Mouse (Mus musculus): ENCODE measurements around the gene Trappc12. TPM values are rescaled to one million over a fixed set of nuclear protein-coding genes. Genes with fewer than 3 reads are reported as not detected.

The Trappc12 gene
- polyA plus RNA-seq, 1 experiment from 2014 or later = 40.0 TPM

DNA sequence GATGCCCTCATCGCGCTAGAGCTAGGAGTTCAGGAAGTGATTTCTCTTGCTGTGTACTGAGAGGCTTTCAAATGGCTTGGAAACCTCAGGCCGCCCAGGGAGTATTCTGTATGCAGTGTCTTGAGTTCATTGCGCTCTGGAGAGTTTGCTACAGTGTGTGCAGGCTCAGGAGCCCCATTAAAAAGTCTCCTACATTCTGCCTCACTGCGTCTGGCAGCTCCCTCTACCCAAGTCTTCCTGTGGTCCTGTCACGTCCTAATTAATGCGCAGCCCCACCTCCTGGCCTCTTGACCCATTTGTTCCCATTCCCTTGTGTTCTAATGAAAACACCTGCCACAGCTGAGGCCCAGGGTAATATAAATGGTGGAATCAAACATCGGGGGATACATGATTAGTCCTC lies 34.6 kb upstream of the Trappc12 start:
- WGBS = 28% methylated on average over 8 of the region's 8 CpGs
- DNase-seq (ENCODE audit: low spot score) (no peak), ATAC-seq (replicated peaks; ENCODE audit: low FRiP score) (peak; percentile 30; the same call in 1 of the 2 replicates)
- Histone ChIP-seq H3K4me1 (replicated peaks; ENCODE audit: control insufficient read depth, insufficient read depth, low read length) (peaks cover 18% of the 10 kb centered on the region; the same call in 1 of the 2 replicates), H3K27ac (ENCODE audit: low read depth, low read length) (no peak overlapping the region), H3K4me3 (ENCODE audit: low read depth, low read length) (no peak overlapping the region), H3K27me3 (ENCODE audit: control insufficient read depth, insufficient read depth, low read length) (no peaks in the 10 kb centered on the region; the same call in 1 of the 2 replicates), H3K9ac (ENCODE audit: low read length) (peak overlapping the region; percentile 6; the same call in 1 of the 2 replicates), H3K9me3 (ENCODE audit: control insufficient read depth, low read length) (no peaks in the 10 kb centered on the region), H3K36me3 (ENCODE audit: control insufficient read depth, insufficient read depth, low read length) (no peaks in the 10 kb centered on the region), H3K4me2 (ENCODE audit: low read depth, low read length, severe bottlenecking) (no peak overlapping the region)

- no peak overlapping the region for H3K27ac ChIP-seq (ENCODE audit: low read depth, low read length)
Measured at GRCm38 (mm10) chr12:28784355-28784754, 34.1 kb upstream of the Trappc12 start.

DNA sequence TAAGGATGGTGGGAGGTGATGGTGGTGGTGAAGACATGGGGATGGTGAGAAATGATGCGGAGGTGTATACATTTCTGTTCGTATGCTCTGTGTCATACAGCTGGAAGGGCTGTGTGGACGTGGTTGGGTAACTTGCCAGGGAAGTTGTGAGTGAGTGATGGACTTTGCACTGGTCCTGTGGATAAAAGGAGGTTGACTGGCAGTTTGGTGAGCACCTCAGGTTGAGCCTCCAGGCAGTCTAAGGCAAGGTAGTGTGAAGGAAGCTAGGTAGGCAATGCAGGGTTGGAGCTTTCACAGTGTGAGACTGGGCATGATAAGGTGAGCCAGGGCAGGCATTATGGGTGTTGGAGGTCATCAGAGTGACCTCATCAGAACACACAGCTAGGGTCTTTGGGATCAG lies 32.4 kb upstream of the Trappc12 start:
- Histone ChIP-seq H3K36me3 (ENCODE audit: control insufficient read depth, insufficient read depth, low read length) (no peaks in the 10 kb centered on the region), H3K9ac (ENCODE audit: low read length) (no peak overlapping the region), H3K4me1 (replicated peaks; ENCODE audit: control insufficient read depth, insufficient read depth, low read length) (peaks cover 18% of the 10 kb centered on the region; the same call in 1 of the 2 replicates), H3K9me3 (ENCODE audit: control insufficient read depth, low read length) (no peaks in the 10 kb centered on the region), H3K27me3 (ENCODE audit: control insufficient read depth, insufficient read depth, low read length) (no peaks in the 10 kb centered on the region; the same call in 1 of the 2 replicates), H3K27ac (ENCODE audit: low read depth, low read length) (no peak overlapping the region), H3K4me2 (ENCODE audit: low read depth, low read length, severe bottlenecking) (no peak overlapping the region), H3K4me3 (ENCODE audit: low read depth, low read length) (no peak overlapping the region)
- ATAC-seq (replicated peaks; ENCODE audit: low FRiP score) (no peak), DNase-seq (ENCODE audit: low spot score) (no peak)
- 93% methylated on average over 3 of the region's 3 CpGs for WGBS

More at GRCm38 (mm10) chr12:28784355-28784754, 34.1 kb upstream of the Trappc12 start:
- 0 out of 2 replicates have a peak, but pooled peaks have one; percentile 46 for ATAC-seq (replicated peaks; ENCODE audit: low FRiP score)
- H3K4me1 ChIP-seq (replicated peaks; ENCODE audit: control insufficient read depth, insufficient read depth, low read length) = peaks cover 18% of the 10 kb centered on the region; the same call in 1 of the 2 replicates
- DNase-seq (ENCODE audit: low spot score) = no peak
- no peak overlapping the region for H3K4me3 ChIP-seq (ENCODE audit: low read depth, low read length)
- 31% methylated on average over 4 of the region's 4 CpGs for WGBS
- H3K27me3 ChIP-seq (ENCODE audit: control insufficient read depth, insufficient read depth, low read length) = no peaks in the 10 kb centered on the region; the same call in 1 of the 2 replicates
- no peaks in the 10 kb centered on the region for H3K9me3 ChIP-seq (ENCODE audit: control insufficient read depth, low read length)
- H3K36me3 ChIP-seq (ENCODE audit: control insufficient read depth, insufficient read depth, low read length) = no peaks in the 10 kb centered on the region
- no peak overlapping the region; the same call in 1 of the 2 replicates for H3K9ac ChIP-seq (ENCODE audit: low read length)
- no peak overlapping the region for H3K4me2 ChIP-seq (ENCODE audit: low read depth, low read length, severe bottlenecking)

DNA sequence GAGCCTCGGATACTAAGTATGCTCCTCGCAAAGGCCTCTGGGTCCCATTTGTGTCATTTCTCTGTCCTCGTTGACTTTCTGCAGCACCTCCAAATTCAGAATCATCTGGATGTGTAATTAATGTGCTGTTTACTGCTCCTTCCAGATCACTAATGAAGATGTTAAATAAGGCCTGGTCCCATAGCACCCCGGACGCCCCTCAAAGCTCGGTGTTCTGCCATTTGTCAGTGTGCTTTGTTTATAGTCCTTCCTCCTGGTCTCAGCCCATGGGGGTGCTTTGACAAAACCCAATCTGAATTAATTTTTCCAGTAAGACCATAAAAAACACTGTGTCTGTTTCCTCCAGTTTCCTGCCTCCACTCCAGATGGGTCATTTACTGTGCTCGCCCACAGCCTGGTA lies 29.9 kb upstream of the Trappc12 start:
- Histone ChIP-seq H3K4me1 (replicated peaks; ENCODE audit: control insufficient read depth, insufficient read depth, low read length) (peaks cover 12% of the 10 kb centered on the region; the same call in 1 of the 2 replicates), H3K36me3 (ENCODE audit: control insufficient read depth, insufficient read depth, low read length) (no peaks in the 10 kb centered on the region), H3K9ac (ENCODE audit: low read length) (no peak overlapping the region), H3K4me3 (ENCODE audit: low read depth, low read length) (no peak overlapping the region), H3K4me2 (ENCODE audit: low read depth, low read length, severe bottlenecking) (no peak overlapping the region), H3K27me3 (ENCODE audit: control insufficient read depth, insufficient read depth, low read length) (no peaks in the 10 kb centered on the region), H3K27ac (ENCODE audit: low read depth, low read length) (no peak overlapping the region), H3K9me3 (ENCODE audit: control insufficient read depth, low read length) (no peaks in the 10 kb centered on the region)
- WGBS = 90% methylated on average over 7 of the region's 7 CpGs
- DNase-seq (ENCODE audit: low spot score) = no peak
- ATAC-seq (replicated peaks; ENCODE audit: low FRiP score) = no peak

DNA sequence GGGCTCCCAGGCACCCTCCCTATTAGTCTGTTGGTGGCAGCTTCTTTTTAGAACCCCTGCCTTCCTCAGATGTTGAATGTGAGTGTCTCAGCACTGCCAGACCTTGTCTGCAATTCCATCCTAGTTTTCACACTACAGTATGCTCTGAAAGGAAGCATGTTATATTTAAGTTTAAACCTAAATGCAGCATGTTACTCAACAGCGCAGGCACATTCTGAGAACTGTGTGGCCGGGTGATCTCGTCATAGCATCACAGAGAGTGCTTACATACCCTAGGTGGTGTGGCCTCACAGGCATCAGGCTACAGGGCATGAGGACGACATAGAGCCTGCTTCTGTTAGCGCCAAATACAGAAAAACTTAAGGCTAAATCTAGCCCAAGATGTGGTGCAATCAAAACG lies 25.4 kb upstream of the Trappc12 start:
- DNase-seq (ENCODE audit: low spot score) = no peak
- no peaks in the 10 kb centered on the region for H3K27me3 ChIP-seq (ENCODE audit: control insufficient read depth, insufficient read depth, low read length)

DNA sequence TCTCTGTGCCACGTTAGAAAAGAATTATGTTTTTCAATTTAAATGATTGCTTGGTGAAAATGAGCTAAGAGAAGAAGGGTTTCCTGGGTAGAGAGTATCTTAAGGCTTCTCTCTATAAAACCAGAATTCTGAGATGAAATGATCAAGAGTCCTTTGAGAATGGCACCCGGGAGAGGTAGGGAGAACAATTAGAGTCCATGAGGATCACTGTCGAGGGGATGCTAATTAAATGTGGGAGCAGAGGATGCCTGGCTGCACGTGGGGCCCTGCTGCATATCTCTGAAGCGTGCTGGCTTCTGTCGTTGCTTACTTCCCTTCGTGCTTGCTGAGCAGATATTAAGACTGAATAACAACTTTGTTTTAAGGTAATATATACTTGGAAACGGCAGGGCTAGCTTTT lies 24.8 kb upstream of the Trappc12 start:
- WGBS = 42% methylated on average over 8 of the region's 8 CpGs
- H3K9ac ChIP-seq (ENCODE audit: low read length) = no peak overlapping the region
- H3K4me3 ChIP-seq (ENCODE audit: low read depth, low read length) = no peak overlapping the region
- no peak overlapping the region for H3K4me2 ChIP-seq (ENCODE audit: low read depth, low read length, severe bottlenecking)
- no peak for ATAC-seq (replicated peaks; ENCODE audit: low FRiP score)
- DNase-seq (ENCODE audit: low spot score) = no peak
- H3K27ac ChIP-seq (ENCODE audit: low read depth, low read length) = no peak overlapping the region
- no peaks in the 10 kb centered on the region for H3K4me1 ChIP-seq (replicated peaks; ENCODE audit: control insufficient read depth, insufficient read depth, low read length)
- H3K36me3 ChIP-seq (ENCODE audit: control insufficient read depth, insufficient read depth, low read length) = no peaks in the 10 kb centered on the region; the same call in 1 of the 2 replicates
- H3K27me3 ChIP-seq (ENCODE audit: control insufficient read depth, insufficient read depth, low read length) = no peaks in the 10 kb centered on the region
- H3K9me3 ChIP-seq (ENCODE audit: control insufficient read depth, low read length) = no peaks in the 10 kb centered on the region

More for the DNA sequence above, 25.4 kb upstream of the Trappc12 start:
- Histone ChIP-seq H3K36me3 (ENCODE audit: control insufficient read depth, insufficient read depth, low read length) (no peaks in the 10 kb centered on the region), H3K4me1 (replicated peaks; ENCODE audit: control insufficient read depth, insufficient read depth, low read length) (no peaks in the 10 kb centered on the region), H3K4me2 (ENCODE audit: low read depth, low read length, severe bottlenecking) (no peak overlapping the region), H3K9me3 (ENCODE audit: control insufficient read depth, low read length) (no peaks in the 10 kb centered on the region), H3K27ac (ENCODE audit: low read depth, low read length) (no peak overlapping the region), H3K9ac (ENCODE audit: low read length) (no peak overlapping the region), H3K4me3 (ENCODE audit: low read depth, low read length) (no peak overlapping the region)
- 85% methylated on average over 6 of the region's 6 CpGs for WGBS
- no peak for ATAC-seq (replicated peaks; ENCODE audit: low FRiP score)

GRCm38 (mm10) chr12:28773815-28774214 lies 23.5 kb upstream of the Trappc12 start:
- no peak overlapping the region for H3K9ac ChIP-seq (ENCODE audit: low read length)
- WGBS = 86% methylated on average over 3 of the region's 3 CpGs
- no peaks in the 10 kb centered on the region for H3K4me1 ChIP-seq (replicated peaks; ENCODE audit: control insufficient read depth, insufficient read depth, low read length)
- no peak overlapping the region for H3K4me3 ChIP-seq (ENCODE audit: low read depth, low read length)
- no peaks in the 10 kb centered on the region for H3K9me3 ChIP-seq (ENCODE audit: control insufficient read depth, low read length)
- H3K27ac ChIP-seq (ENCODE audit: low read depth, low read length) = no peak overlapping the region
- no peak overlapping the region for H3K4me2 ChIP-seq (ENCODE audit: low read depth, low read length, severe bottlenecking)
- DNase-seq (ENCODE audit: low spot score) = no peak
- H3K36me3 ChIP-seq (ENCODE audit: control insufficient read depth, insufficient read depth, low read length) = no peaks in the 10 kb centered on the region; the same call in 1 of the 2 replicates
- no peaks in the 10 kb centered on the region for H3K27me3 ChIP-seq (ENCODE audit: control insufficient read depth, insufficient read depth, low read length)
- ATAC-seq (replicated peaks; ENCODE audit: low FRiP score) = no peak

DNA sequence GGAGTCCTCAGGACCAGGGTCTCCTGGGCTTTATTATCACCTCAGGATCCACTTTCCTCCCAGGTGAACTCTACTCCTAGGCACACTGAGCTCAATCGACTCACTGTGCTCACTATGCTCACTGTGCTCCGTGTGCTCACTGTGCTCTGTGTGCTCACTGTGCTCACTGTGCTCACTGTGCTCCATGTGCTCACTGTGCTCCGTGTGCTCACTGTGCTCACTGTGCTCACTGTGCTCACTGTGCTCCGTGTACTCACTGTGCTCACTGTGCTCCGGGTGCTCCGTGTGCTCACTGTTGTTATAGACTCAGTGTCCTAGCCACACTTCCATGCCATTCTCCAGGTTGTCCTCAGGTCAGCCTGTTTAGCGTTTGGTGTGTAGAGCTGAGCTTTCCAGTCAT lies 19.7 kb upstream of the Trappc12 start:
- WGBS = 96% methylated on average over 7 of the region's 7 CpGs
- Histone ChIP-seq H3K9me3 (ENCODE audit: control insufficient read depth, low read length) (no peaks in the 10 kb centered on the region), H3K36me3 (ENCODE audit: control insufficient read depth, insufficient read depth, low read length) (no peaks in the 10 kb centered on the region; the same call in 1 of the 2 replicates), H3K4me2 (ENCODE audit: low read depth, low read length, severe bottlenecking) (no peak overlapping the region), H3K4me1 (replicated peaks; ENCODE audit: control insufficient read depth, insufficient read depth, low read length) (no peaks in the 10 kb centered on the region), H3K9ac (ENCODE audit: low read length) (no peak overlapping the region), H3K27ac (ENCODE audit: low read depth, low read length) (no peak overlapping the region), H3K4me3 (ENCODE audit: low read depth, low read length) (no peak overlapping the region), H3K27me3 (ENCODE audit: control insufficient read depth, insufficient read depth, low read length) (no peaks in the 10 kb centered on the region)
- ATAC-seq (replicated peaks; ENCODE audit: low FRiP score) = no peak
- DNase-seq (ENCODE audit: low spot score) = no peak

DNA sequence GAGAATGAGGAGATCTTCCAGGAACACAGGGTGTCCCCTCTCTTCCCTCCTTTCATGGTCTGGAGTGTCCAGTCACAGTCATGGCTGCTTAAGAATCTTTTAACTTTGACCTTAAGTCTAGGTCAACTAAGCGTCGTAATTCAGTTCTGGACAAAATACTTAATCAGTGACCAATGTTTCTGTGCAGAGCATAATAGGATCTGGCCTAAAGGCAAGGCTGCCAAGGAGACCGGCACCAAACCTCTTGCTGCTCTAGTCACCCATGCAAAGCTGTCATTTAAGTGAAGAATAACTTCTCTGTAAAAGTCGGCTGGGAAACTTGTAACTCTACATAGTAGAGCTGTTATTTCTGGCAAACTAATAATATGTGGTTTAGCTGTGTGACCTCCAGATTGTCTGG lies 5.7 kb upstream of the Trappc12 start:
- Histone ChIP-seq H3K9me3 (ENCODE audit: control insufficient read depth, low read length) (no peaks in the 10 kb centered on the region), H3K4me2 (ENCODE audit: low read depth, low read length, severe bottlenecking) (no peak overlapping the region), H3K27ac (ENCODE audit: low read depth, low read length) (no peak overlapping the region), H3K36me3 (ENCODE audit: control insufficient read depth, insufficient read depth, low read length) (no peaks in the 10 kb centered on the region), H3K4me3 (ENCODE audit: low read depth, low read length) (no peak overlapping the region), H3K9ac (ENCODE audit: low read length) (no peak overlapping the region), H3K27me3 (ENCODE audit: control insufficient read depth, insufficient read depth, low read length) (no peaks in the 10 kb centered on the region), H3K4me1 (replicated peaks; ENCODE audit: control insufficient read depth, insufficient read depth, low read length) (0 out of 2 replicates have a peak, but pooled peaks cover 3% of the 10 kb centered on the region)
- WGBS = 86% methylated on average over 4 of the region's 4 CpGs
- ATAC-seq (replicated peaks; ENCODE audit: low FRiP score) = no peak
- no peak for DNase-seq (ENCODE audit: low spot score)

Measured in forebrain, embryonic 11.5 days (tissue).